Mouse (Mus musculus) gastrocnemius, adult 18-20 months (tissue): Measurements from ENCODE around the gene Tbck. TPM values are rescaled to one million over a fixed set of nuclear protein-coding genes. Genes with fewer than 3 reads are reported as not detected.

Experiments
- DNase-seq: peaks from one replicate; pipeline ENCODE4 v3.0.0; 2021; ENCODE audit warnings: low spot score
- total RNA-seq, 2 experiments: library from RNA; stranded (reverse); gene quantifications; 2 replicates each; pipeline ENCODE4 v1.2.3; 2021

Tbck gene
- total RNA-seq, 2 experiments from 2014 or later = 8.6 to 8.8 TPM

GRCm38 (mm10) chr3:132831179-132831873 is 147.4 kb downstream of the Tbck start:
- no peak for DNase-seq

- no peak for DNase-seq
Measured at GRCm38 (mm10) chr3:132835118-132835794, 151.3 kb downstream of the Tbck start.

- DNase-seq = no peak
Measured at GRCm38 (mm10) chr3:132837134-132837533, 153.2 kb downstream of the Tbck start.

- DNase-seq = no peak
Measured at GRCm38 (mm10) chr3:132838656-132839417, 154.9 kb downstream of the Tbck start.

- DNase-seq = no peak
Measured at GRCm38 (mm10) chr3:132839516-132839915, 155.6 kb downstream of the Tbck start.

GRCm38 (mm10) chr3:132842676-132843075 is 158.7 kb downstream of the Tbck start:
- DNase-seq = no peak

- no peak for DNase-seq
Measured at GRCm38 (mm10) chr3:132849669-132850068, 165.7 kb downstream of the Tbck start.

GRCm38 (mm10) chr3:132850431-132850830 is 166.5 kb downstream of the Tbck start:
- DNase-seq = no peak

GRCm38 (mm10) chr3:132851417-132851816 is 167.5 kb downstream of the Tbck start:
- DNase-seq = no peak

- no peak for DNase-seq
Measured at GRCm38 (mm10) chr3:132851841-132852728, 168.1 kb downstream of the Tbck start.

GRCm38 (mm10) chr3:132854271-132854670 is 170.3 kb downstream of the Tbck start:
- no peak for DNase-seq

- DNase-seq = no peak
Measured at GRCm38 (mm10) chr3:132855458-132856212, 171.7 kb downstream of the Tbck start.

GRCm38 (mm10) chr3:132856651-132857050 is 172.7 kb downstream of the Tbck start:
- DNase-seq = no peak

- no peak for DNase-seq
Measured at GRCm38 (mm10) chr3:132858849-132859248, 174.9 kb downstream of the Tbck start.

- no peak for DNase-seq
Measured at GRCm38 (mm10) chr3:132859573-132859972, 175.6 kb downstream of the Tbck start.

GRCm38 (mm10) chr3:132860796-132861195 is 176.9 kb downstream of the Tbck start:
- no peak for DNase-seq

- DNase-seq = no peak
Measured at GRCm38 (mm10) chr3:132863843-132864242, 179.9 kb downstream of the Tbck start.

- DNase-seq = no peak
Measured at GRCm38 (mm10) chr3:132864329-132864919, 180.5 kb downstream of the Tbck start.

GRCm38 (mm10) chr3:132864986-132865385 is 181.0 kb downstream of the Tbck start:
- no peak for DNase-seq

GRCm38 (mm10) chr3:132865596-132865995 is 181.7 kb downstream of the Tbck start:
- DNase-seq = no peak
